Mouse (Mus musculus): Measurements from ENCODE around the gene Kcnq1.

GRCm38 (mm10) chr7:143408615-143409021 is 302.5 kb downstream of the Kcnq1 start:
- TF ChIP-seq CTCF (IDR thresholded peaks at IDR 0.05; ENCODE audit: low read depth) (no peak), EP300 (optimal IDR thresholded peaks at IDR 0.05) (no peak)
